Mouse (Mus musculus): ENCODE measurements around the gene RPS10-NUDT3. TPM values are rescaled to one million over a fixed set of nuclear protein-coding genes. Genes with fewer than 3 reads are reported as not detected.

The RPS10-NUDT3 gene
- polyA plus RNA-seq, 1 experiment from 2014 or later = not detected

DNA sequence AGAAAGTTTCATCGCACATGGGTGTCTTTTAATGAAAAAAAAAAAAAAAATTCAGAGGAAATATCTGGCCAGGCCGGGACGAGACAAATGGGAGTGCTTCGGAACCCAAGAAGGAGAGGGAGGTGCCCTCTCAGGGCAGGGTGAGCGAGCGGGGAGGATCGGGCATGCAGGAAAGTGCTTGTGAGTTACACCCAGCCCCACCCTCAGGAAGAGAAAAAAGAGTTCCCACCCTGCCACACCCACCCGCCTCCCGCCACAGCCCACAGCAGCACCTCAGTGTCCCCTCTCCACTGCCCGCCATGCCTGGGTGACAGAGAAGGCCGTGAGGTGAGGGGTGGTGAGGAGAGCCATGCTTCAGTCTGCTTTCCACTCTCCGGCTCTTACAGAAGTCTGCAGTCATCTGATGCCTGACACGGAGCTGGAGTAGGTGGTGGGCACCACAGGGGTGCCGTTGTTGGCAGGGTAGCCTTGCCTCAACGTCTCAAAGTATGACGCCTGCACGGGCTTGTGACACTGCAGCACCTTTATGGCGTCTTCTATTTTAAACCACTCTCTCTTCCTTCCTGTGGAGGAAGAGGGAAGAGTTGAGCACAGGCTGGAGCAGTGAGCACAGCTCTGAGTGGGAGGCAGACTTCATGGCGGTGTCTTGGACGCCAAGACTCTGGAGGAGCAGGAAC is 54.5 kb downstream of the RPS10-NUDT3 start:
- WGBS = 83% methylated on average over 20 of the region's 20 CpGs
- Histone ChIP-seq H3K27me3 (no peaks in the 10 kb centered on the region), H3K27ac (no peak overlapping the region), H3K4me3 (no peak overlapping the region), H3K36me3 (peaks cover 71% of the 10 kb centered on the region), H3K4me2 (no peak overlapping the region), H3K4me1 (peaks cover 10% of the 10 kb centered on the region), H3K9ac (no peak overlapping the region), H3K9me3 (no peaks in the 10 kb centered on the region)
- no peak for ATAC-seq (ENCODE audit: insufficient number of reproducible peaks, low FRiP score, low TSS enrichment, low read depth)

DNA sequence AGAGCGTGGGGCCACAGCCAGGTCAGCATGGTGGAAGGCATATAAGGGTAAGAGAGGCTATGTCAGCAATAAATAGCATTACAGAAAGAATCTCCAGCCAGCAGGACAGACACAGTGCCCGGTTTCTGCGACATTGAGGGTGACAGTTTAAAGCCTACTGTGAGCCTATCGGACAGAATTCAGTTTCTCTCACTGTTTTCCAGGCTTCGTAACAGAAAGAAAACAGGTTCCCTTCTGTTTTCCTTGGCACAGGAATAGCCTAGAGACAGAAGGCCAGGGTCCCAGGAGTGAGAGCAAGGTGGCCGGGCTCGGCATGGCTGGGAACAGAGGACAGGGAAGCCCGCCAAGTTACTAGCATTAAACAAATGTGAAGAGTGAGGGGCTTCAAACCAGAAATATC is 55.2 kb downstream of the RPS10-NUDT3 start:
- no peak overlapping the region for H3K27ac ChIP-seq
- H3K4me1 ChIP-seq = peaks cover 17% of the 10 kb centered on the region
- H3K27me3 ChIP-seq = no peaks in the 10 kb centered on the region
- 86% methylated on average over 8 of the region's 8 CpGs for WGBS
- ATAC-seq (ENCODE audit: insufficient number of reproducible peaks, low FRiP score, low TSS enrichment, low read depth) = no peak
- no peaks in the 10 kb centered on the region for H3K9me3 ChIP-seq
- no peak overlapping the region for H3K4me2 ChIP-seq
- no peak overlapping the region for H3K4me3 ChIP-seq
- no peak overlapping the region for H3K9ac ChIP-seq
- H3K36me3 ChIP-seq = peaks cover 70% of the 10 kb centered on the region

DNA sequence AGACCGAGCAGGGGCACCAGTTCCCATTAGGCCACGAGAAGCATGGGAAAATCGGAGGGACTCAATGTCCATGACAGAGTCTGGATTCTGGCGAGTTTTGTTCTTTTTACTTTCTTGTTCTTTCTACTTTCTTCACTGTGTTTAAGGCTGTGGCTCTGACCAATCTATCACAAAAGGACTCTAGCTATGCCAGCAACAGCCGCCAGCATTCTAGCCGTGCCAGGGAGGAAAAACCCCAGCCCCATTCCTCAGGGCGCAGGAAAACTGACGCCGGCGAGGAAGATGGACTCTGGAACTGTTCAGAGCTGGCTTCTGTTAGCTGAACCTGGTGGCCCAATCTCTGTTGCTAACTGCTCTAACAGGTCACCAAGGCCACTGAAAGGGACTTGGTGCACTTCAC is 56.5 kb downstream of the RPS10-NUDT3 start:
- H3K4me3 ChIP-seq = no peak overlapping the region
- ATAC-seq (ENCODE audit: insufficient number of reproducible peaks, low FRiP score, low TSS enrichment, low read depth) = no peak
- H3K9me3 ChIP-seq = no peaks in the 10 kb centered on the region
- no peak overlapping the region for H3K27ac ChIP-seq
- H3K4me2 ChIP-seq = no peak overlapping the region
- H3K9ac ChIP-seq = no peak overlapping the region
- no peaks in the 10 kb centered on the region for H3K27me3 ChIP-seq
- peaks cover 21% of the 10 kb centered on the region for H3K4me1 ChIP-seq
- H3K36me3 ChIP-seq = peaks cover 66% of the 10 kb centered on the region
- WGBS = 93% methylated on average over 10 of the region's 10 CpGs

DNA sequence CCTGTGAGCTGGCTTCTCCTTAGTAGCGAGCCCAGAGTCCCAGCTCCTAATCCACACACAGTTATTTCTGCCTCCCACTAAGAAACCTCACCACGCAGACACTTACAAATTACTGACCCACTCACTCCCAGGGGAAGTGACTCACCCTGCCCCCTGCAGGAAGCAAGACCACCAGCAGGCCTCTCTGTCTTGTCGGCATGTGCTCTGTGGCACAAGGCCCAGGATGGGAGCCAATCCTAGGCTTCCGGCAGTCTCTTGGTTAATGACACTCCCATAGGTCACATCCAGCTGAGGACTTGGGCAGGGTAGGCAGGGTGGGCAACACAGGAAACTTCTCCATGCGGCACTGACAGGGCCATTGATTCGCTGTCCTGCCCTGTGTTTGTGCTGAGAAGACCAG is 57.6 kb downstream of the RPS10-NUDT3 start:
- 67% methylated on average over 6 of the region's 6 CpGs for WGBS
- Histone ChIP-seq H3K27ac (no peak overlapping the region), H3K9ac (no peak overlapping the region)

DNA sequence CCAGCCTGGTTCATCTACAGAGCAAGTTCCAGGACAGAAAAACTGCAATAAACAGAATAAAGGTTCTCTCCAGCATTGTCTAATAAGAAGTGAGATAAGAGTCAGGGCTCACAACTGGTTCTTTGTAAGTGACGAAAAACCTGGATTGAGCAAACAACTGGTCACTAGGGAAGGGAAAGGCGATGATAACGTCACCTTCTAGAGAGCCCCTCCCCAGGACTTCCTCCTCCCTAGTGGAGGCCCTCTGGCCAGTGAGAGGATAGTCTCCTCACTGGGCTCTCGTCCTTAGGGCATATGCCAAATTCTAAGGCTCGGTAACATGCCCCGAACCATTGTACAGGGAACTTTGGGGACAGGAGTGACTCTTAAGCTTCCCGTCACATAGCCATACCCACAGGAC is 59.0 kb downstream of the RPS10-NUDT3 start:
- Histone ChIP-seq H3K4me1 (peaks cover 23% of the 10 kb centered on the region), H3K27ac (0 out of 2 replicates have a peak overlapping the region, but pooled peaks have one; percentile 72), H3K9me3 (no peaks in the 10 kb centered on the region), H3K9ac (no peak overlapping the region), H3K4me3 (no peak overlapping the region), H3K27me3 (no peaks in the 10 kb centered on the region), H3K4me2 (no peak overlapping the region), H3K36me3 (peaks cover 51% of the 10 kb centered on the region)
- ATAC-seq (ENCODE audit: insufficient number of reproducible peaks, low FRiP score, low TSS enrichment, low read depth) = no peak
- 74% methylated on average over 7 of the region's 7 CpGs for WGBS

More for the DNA sequence above, 57.6 kb downstream of the RPS10-NUDT3 start:
- Histone ChIP-seq H3K4me2 (no peak overlapping the region), H3K27me3 (no peaks in the 10 kb centered on the region), H3K36me3 (peaks cover 62% of the 10 kb centered on the region), H3K4me3 (no peak overlapping the region), H3K9me3 (no peaks in the 10 kb centered on the region), H3K4me1 (peaks cover 23% of the 10 kb centered on the region)
- ATAC-seq (ENCODE audit: insufficient number of reproducible peaks, low FRiP score, low TSS enrichment, low read depth) = no peak

DNA sequence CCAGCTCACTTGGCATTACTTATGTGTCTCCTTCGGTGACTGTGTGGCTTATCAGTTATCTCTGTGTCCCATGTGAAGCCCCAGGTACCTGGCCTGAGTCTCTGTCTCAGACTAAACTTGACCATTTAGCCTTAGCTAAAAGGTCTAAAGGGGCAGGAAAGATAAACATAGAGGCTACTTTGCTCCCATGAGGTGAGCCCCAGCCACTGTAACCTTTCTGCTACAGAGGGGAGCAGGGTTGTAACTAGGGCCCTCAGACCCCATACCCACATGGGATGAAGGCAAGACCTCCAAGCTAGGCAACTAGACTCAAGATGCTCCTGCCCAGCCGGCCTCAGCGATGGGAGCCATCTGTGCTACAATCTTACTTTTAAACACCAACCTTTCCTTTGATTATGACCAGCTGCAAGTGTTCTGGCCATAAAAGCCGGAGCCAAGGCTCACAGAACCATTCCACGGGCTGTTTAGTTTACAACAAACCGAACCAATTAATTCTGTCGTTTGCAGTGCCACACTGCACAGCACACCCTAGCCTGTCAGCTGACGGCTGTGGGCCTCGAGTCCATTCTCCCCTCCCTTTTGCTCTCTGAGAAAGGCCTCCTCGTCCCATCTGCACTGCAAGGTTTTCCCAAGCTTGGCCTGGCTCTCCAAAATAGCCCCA is 59.8 kb downstream of the RPS10-NUDT3 start:
- ATAC-seq (ENCODE audit: insufficient number of reproducible peaks, low FRiP score, low TSS enrichment, low read depth) = no peak
- Histone ChIP-seq H3K27ac (peak overlapping the region; percentile 72), H3K36me3 (peaks cover 43% of the 10 kb centered on the region), H3K9me3 (no peaks in the 10 kb centered on the region), H3K4me3 (no peak overlapping the region), H3K27me3 (no peaks in the 10 kb centered on the region), H3K9ac (no peak overlapping the region), H3K4me1 (peaks cover 23% of the 10 kb centered on the region), H3K4me2 (no peak overlapping the region)
- 43% methylated on average over 10 of the region's 10 CpGs for WGBS

DNA sequence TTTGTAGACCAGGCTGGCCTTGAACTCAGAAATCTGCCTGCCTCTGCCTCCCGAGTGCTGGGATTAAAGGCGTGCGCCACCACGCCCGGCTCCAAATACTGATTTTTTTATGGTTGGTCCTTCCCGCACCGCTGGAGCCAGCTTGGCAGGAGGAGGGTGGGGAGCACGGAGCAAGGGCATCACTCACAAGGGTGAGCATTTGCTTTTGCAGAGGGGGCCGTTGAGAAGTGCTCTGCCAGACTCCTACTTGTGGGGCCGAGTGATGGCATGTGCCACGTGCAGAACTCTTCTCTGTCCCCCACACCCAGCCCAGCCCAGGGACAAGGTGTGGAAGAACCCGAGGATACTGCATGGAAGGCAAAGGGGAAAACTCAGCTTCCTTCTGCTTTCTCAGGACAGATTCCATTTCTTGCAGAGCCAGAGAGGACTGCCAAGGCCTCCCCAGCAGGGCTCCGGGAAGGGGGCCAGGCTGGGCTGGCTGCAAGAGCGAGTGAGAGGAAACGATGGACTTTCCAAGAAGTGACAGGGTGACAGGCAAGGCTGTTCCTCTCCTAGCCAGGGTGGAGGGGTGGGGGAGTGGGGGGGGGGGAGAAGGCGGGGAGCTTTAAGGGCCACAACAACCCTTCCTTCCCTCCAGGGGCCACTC is 60.4 kb downstream of the RPS10-NUDT3 start:
- no peak overlapping the region for H3K4me2 ChIP-seq
- ATAC-seq (ENCODE audit: insufficient number of reproducible peaks, low FRiP score, low TSS enrichment, low read depth) = no peak
- H3K9me3 ChIP-seq = no peaks in the 10 kb centered on the region
- H3K9ac ChIP-seq = no peak overlapping the region
- H3K27me3 ChIP-seq = no peaks in the 10 kb centered on the region
- peaks cover 23% of the 10 kb centered on the region for H3K4me1 ChIP-seq
- H3K4me3 ChIP-seq = no peak overlapping the region
- peaks cover 36% of the 10 kb centered on the region for H3K36me3 ChIP-seq
- H3K27ac ChIP-seq = peak overlapping the region; percentile 72
- 82% methylated on average over 15 of the region's 16 CpGs for WGBS

DNA sequence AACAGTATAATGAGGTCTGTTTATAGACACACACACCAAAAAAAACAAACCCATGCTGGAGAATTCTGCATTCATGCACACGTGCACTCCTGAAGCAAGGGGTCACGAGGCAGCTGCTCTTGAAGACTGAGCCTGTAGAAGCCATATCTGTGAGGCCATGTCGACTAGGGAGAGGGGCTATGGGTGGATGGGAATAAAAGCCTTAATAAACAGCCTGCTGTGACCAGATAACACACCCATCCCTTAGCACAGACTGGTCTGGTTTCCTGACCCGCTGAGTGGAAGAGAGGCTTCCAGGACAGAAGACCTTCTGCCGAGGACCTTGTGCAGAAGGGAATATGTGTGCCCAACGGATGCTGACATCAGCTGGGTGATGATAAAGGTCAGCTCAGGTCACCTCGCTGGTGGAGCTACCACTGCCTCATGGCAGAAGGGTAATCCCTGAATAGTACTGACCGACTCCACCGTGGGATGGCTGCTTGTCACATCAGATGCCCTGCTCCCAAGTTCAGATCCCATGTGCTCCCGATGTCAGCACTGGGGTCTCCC is 61.2 kb downstream of the RPS10-NUDT3 start:
- 85% methylated on average over 10 of the region's 10 CpGs for WGBS

DNA sequence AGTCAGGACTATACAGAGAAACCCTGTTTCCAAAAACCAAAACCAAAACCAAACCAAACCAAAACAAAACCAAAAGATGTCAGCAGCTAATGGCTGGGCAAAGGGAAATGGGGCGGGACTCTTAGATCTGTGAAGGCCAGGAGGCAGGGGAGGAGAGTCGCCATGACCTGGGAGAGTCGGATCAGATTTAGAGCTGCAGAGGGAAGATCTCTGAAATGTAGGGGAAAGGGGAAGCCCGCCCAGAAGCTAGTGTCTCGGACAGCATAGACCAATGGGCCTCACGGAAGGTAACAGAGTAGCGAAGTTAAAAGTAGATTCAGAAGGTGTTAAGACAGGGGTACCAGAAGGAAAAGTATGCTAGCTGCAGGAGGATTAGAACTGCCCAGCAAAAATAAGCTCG is 63.7 kb downstream of the RPS10-NUDT3 start:
- Histone ChIP-seq H3K4me2 (no peak overlapping the region), H3K4me1 (peaks cover 23% of the 10 kb centered on the region), H3K9me3 (no peaks in the 10 kb centered on the region), H3K4me3 (no peak overlapping the region), H3K36me3 (peaks cover 19% of the 10 kb centered on the region), H3K27ac (no peak overlapping the region), H3K9ac (no peak overlapping the region), H3K27me3 (no peaks in the 10 kb centered on the region)
- ATAC-seq (ENCODE audit: insufficient number of reproducible peaks, low FRiP score, low TSS enrichment, low read depth) = no peak
- 67% methylated on average over 8 of the region's 8 CpGs for WGBS

More for the DNA sequence above, 61.2 kb downstream of the RPS10-NUDT3 start:
- H3K4me1 ChIP-seq = peaks cover 23% of the 10 kb centered on the region
- no peak overlapping the region for H3K27ac ChIP-seq
- H3K27me3 ChIP-seq = no peaks in the 10 kb centered on the region
- H3K4me2 ChIP-seq = no peak overlapping the region
- ATAC-seq (ENCODE audit: insufficient number of reproducible peaks, low FRiP score, low TSS enrichment, low read depth) = no peak
- H3K4me3 ChIP-seq = no peak overlapping the region
- H3K9ac ChIP-seq = no peak overlapping the region
- H3K36me3 ChIP-seq = peaks cover 29% of the 10 kb centered on the region
- H3K9me3 ChIP-seq = no peaks in the 10 kb centered on the region

DNA sequence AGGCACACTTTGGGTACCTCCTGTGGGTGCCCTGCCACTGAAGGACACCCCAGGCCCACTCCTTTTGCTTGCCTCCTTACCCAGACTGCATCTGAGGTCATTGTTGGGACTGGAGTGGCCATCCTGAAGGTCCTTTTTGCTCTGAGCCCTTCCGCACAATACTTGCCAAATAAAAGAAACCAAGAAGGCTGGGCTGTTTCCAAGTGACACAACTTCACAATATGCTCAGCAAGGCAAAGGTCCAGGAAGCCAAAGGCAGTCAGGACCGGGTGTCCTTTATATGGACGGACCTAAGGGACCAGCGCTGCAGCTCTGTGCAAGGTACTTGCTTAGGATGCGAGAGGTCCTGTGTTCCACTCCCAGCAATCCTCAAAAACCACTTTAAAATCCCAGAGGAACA is 66.8 kb downstream of the RPS10-NUDT3 start:
- WGBS = 85% methylated on average over 5 of the region's 5 CpGs
- Histone ChIP-seq H3K27me3 (no peaks in the 10 kb centered on the region), H3K4me1 (peaks cover 21% of the 10 kb centered on the region), H3K36me3 (peaks cover 6% of the 10 kb centered on the region), H3K9me3 (no peaks in the 10 kb centered on the region), H3K9ac (no peak overlapping the region), H3K4me3 (no peak overlapping the region), H3K27ac (no peak overlapping the region), H3K4me2 (no peak overlapping the region)
- no peak for ATAC-seq (ENCODE audit: insufficient number of reproducible peaks, low FRiP score, low TSS enrichment, low read depth)

DNA sequence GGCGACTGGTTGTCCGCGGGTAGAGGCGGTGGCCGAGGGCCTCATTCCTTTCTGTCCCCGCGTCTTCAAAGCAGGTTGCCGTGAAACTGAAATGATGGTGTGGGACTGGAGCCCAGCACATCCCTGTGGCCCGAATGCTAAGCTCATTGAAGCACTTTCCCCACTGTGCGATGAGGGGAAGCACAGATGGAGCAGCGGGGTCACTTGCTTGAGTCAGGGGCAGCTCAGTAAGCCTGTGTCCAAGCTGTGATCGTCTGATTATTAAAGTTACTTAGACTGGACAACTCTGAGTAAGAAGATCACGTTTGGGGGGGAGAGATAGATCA is 69.1 kb downstream of the RPS10-NUDT3 start:
- Histone ChIP-seq H3K4me2 (peak overlapping the region; percentile 96), H3K36me3 (no peaks in the 10 kb centered on the region), H3K9ac (peak overlapping the region; percentile 51), H3K27me3 (no peaks in the 10 kb centered on the region), H3K9me3 (no peaks in the 10 kb centered on the region), H3K4me3 (peak overlapping the region; percentile 68), H3K27ac (peak overlapping the region; percentile 22; the same call in 1 of the 2 replicates), H3K4me1 (peaks cover 27% of the 10 kb centered on the region)
- WGBS = 0% methylated on average over 13 of the region's 13 CpGs
- ATAC-seq (ENCODE audit: insufficient number of reproducible peaks, low FRiP score, low TSS enrichment, low read depth) = peak; percentile 30

All from limb, embryonic 15.5 days (tissue).